Mouse (Mus musculus) stomach, embryonic 16.5 days (tissue): ENCODE measurements around the gene Birc5. TPM values are rescaled to one million over a fixed set of nuclear protein-coding genes. Genes with fewer than 3 reads are reported as not detected.

ENCODE experiments used
- ATAC-seq: fragments of 200-750 bp; cut with Nextera tagmentation; 2 replicates; pipeline ENCODE4 v1.8.0; 2017; ENCODE audit warnings: moderate number of reproducible peaks, moderate TSS enrichment; ENCODE audit not compliant: insufficient read depth, low FRiP score
- H3K27ac ChIP-seq: fragments of 300-500 bp; sonication (generic); 2 replicates; pipeline ENCODE4 v1.5.1; 2014; ENCODE audit warnings: low read length
- H3K27me3 ChIP-seq: fragments of 300-500 bp; sonication (generic); 2 replicates; pipeline ENCODE4 v1.6.1; 2014; ENCODE audit warnings: low read length, control low read depth, mixed read lengths; ENCODE audit not compliant: control insufficient read depth, insufficient read depth
- H3K36me3 ChIP-seq: fragments of 300-500 bp; sonication (generic); 2 replicates; pipeline ENCODE4 v1.6.1; 2014; ENCODE audit warnings: low read length; ENCODE audit not compliant: control insufficient read depth, insufficient read depth
- H3K4me1 ChIP-seq: fragments of 300-500 bp; sonication (generic); 2 replicates; pipeline ENCODE4 v1.6.1; 2014; ENCODE audit warnings: low read length, control low read depth, mixed read lengths; ENCODE audit not compliant: control insufficient read depth, insufficient read depth
- H3K4me2 ChIP-seq: fragments of 300-500 bp; sonication (generic); 2 replicates; pipeline ENCODE4 v1.6.1; 2014; ENCODE audit warnings: low read depth, low read length, mixed read lengths
- H3K4me3 ChIP-seq: fragments of 300-500 bp; sonication (generic); replicated peaks from 2 replicates; pipeline ENCODE4 v1.5.1; 2014; ENCODE audit warnings: mild to moderate bottlenecking, low read length
- H3K9ac ChIP-seq: fragments of 300-500 bp; sonication (generic); 2 replicates; pipeline ENCODE4 v1.6.1; 2014; ENCODE audit warnings: low read length
- H3K9me3 ChIP-seq: fragments of 300-500 bp; sonication (generic); replicated peaks from 2 replicates; pipeline ENCODE4 v1.6.1; 2016; ENCODE audit warnings: low read length, control low read depth; ENCODE audit not compliant: control insufficient read depth
- WGBS: fragments of 180-500 bp; shearing (Covaris S2); extraction: QIAGEN DNeasy Blood & Tissue Kit; methylation state at CpG from one replicate; pipeline ENCODE4 v1.1.7; 2014; 5-methylcytosine and 5-hydroxymethylcytosine counted together
- polyA plus RNA-seq: library from polyadenylated mRNA; unstranded; fragments of >200 nt; fragmentation: Nextera tagmentation; extraction: Ambion mirVana; gene quantifications from 2 replicates; pipeline ENCODE4 v1.2.1, GENCODE M21; 2015

Gene Birc5
- 230 and 247 TPM in 2 replicates for polyA plus RNA-seq

DNA sequence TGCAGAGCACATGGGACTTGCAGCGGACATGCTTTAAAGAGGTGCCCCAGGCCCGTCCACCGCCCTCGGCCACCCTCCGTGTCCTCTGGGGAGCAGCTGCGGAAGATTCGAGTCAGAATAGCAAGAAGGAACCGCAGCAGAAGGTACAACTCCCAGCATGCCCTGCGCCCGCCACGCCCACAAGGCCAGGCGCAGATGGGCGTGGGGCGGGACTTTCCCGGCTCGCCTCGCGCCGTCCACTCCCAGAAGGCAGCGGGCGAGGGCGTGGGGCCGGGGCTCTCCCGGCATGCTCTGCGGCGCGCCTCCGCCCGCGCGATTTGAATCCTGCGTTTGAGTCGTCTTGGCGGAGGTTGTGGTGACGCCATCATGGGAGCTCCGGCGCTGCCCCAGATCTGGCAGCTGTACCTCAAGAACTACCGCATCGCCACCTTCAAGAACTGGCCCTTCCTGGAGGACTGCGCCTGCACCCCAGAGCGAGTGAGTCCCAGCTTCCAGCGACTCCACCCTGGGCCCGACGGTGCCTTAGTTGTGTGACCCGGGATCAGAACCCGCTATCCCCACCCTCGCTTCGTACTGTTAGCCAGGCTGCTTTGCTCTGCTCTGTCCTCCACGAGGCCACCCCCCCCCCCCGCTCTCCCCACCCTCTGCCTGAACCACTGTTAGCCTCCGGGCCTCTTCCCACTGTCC lies at the start of gene Birc5:
Birc5 (plus strand) TSS at position 267 of the 687 bp plus-strand sequence.
- no peaks in the 10 kb centered on the region for H3K27me3 ChIP-seq
- peak within 1 kb of the TSS; percentile 92 for H3K4me2 ChIP-seq
- H3K4me1 ChIP-seq: peaks cover 26% of the 10 kb centered on the region
- H3K4me3 ChIP-seq: peak within 1 kb of the TSS; percentile 64
- H3K27ac ChIP-seq: peak within 1 kb of the TSS; percentile 98
- under 1% methylated on average over 51 of the region's 51 CpGs for WGBS
- peak; percentile 95 for ATAC-seq
- no peaks in the 10 kb centered on the region for H3K9me3 ChIP-seq
- peaks cover 6% of the 10 kb centered on the region; the same call in 1 of the 2 replicates for H3K36me3 ChIP-seq
- peak within 1 kb of the TSS; percentile 90 for H3K9ac ChIP-seq

DNA sequence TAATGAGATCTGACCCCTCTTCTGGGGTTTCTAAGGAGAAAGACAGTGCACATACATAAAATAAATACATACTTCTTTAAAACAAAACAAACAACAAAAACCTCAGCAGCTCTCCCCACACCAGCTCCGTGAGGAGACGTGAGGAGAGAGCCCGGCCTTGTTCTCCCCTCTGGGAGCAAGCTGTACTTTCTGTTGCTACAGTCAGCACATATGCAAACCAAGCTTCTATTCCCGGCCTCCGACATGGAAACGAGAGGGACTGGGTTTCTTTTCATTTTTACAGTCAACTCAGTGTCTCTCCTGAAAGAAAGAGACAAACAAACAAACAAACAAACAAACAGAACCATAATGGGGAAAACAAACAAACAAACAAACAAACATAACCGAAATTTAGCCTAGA lies 49.0 kb upstream of the Birc5 start:
- peaks cover 8% of the 10 kb centered on the region; the same call in 1 of the 2 replicates for H3K4me1 ChIP-seq
- 79% methylated on average over 7 of the region's 7 CpGs for WGBS
- no peaks in the 10 kb centered on the region for H3K9me3 ChIP-seq
- no peak overlapping the region for H3K27ac ChIP-seq
- H3K36me3 ChIP-seq: no peaks in the 10 kb centered on the region
- H3K27me3 ChIP-seq: no peaks in the 10 kb centered on the region
- H3K4me3 ChIP-seq: no peak overlapping the region
- H3K4me2 ChIP-seq: no peak overlapping the region
- ATAC-seq: no peak
- H3K9ac ChIP-seq: no peak overlapping the region

DNA sequence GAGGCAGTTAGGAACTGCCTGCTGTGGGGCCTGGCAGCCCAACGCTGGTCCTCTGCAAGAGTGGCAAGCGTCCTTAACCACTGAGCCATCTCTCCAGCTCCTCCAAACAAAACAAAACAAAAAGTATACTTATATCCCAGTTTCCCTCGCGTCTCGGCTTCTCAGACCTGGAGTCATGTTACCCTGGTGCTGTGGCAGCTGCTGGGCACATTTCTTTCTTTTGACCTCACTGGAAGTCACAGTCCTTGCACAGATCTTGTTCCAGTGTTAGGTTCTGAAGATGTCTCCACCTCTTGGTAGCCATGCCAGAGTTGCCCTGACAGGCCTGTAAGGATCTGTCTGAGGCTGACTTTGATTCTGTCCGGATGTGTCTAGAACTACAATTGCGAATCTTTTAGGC lies 47.4 kb upstream of the Birc5 start:
- Histone ChIP-seq H3K27me3 (no peaks in the 10 kb centered on the region), H3K4me3 (no peak overlapping the region), H3K4me1 (peaks cover 8% of the 10 kb centered on the region; the same call in 1 of the 2 replicates), H3K9ac (no peak overlapping the region), H3K4me2 (no peak overlapping the region), H3K27ac (no peak overlapping the region), H3K9me3 (no peaks in the 10 kb centered on the region), H3K36me3 (no peaks in the 10 kb centered on the region)
- 67% methylated on average over 7 of the region's 7 CpGs for WGBS
- ATAC-seq: no peak

DNA sequence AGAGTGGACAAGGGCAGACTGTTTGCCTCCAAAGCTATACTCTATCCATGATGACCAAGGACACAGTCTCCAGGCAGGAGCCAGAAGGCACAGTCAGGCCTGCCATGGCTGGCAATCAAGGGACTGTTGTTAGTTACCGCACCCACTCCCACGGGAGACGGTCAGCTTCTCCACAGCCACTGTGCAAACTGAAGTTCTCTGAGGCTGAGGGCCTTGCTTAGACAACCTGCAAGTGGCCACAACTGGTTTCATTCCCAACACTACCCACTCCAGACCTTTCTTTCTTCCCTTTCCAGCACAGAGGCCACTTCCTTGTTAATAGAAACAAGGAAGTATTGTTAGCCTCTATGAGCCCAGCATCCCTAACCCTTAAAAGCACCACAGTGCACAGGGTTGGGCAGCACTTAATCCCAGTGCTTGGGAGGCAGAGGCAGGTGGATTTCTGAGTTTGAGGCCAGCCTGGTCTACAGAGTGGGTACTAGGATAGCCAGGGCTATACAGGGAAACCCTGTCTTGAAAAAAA lies 45.8 kb upstream of the Birc5 start:
- no peak overlapping the region for H3K4me3 ChIP-seq
- H3K4me2 ChIP-seq: no peak overlapping the region
- H3K9me3 ChIP-seq: no peaks in the 10 kb centered on the region
- H3K9ac ChIP-seq: no peak overlapping the region
- no peaks in the 10 kb centered on the region for H3K36me3 ChIP-seq
- no peaks in the 10 kb centered on the region for H3K27me3 ChIP-seq
- 82% methylated on average over 3 of the region's 3 CpGs for WGBS
- H3K4me1 ChIP-seq: peaks cover 2% of the 10 kb centered on the region; the same call in 1 of the 2 replicates
- no peak overlapping the region for H3K27ac ChIP-seq
- ATAC-seq: no peak

DNA sequence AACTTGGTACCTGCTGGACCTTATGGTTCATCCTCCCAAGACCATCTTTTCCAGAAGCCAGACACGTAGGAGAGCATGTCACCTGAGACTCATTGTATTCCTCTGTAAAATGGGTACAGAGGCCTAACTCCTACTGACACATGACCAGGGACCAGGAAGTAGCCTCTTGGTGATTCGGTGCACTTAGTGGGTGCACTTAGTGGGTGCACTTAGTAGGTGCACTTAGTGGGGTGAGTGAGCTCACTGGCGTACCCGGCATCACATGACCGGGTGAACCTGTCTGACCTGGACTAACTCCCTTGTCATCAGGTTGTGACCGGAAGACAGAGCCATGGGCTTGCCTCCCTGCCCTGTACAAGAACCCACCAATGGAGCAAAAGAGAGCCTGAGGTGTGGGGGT lies 42.3 kb upstream of the Birc5 start:
- Histone ChIP-seq H3K4me1 (peaks cover 14% of the 10 kb centered on the region), H3K36me3 (no peaks in the 10 kb centered on the region), H3K27me3 (no peaks in the 10 kb centered on the region), H3K4me3 (no peak overlapping the region), H3K4me2 (no peak overlapping the region), H3K27ac (no peak overlapping the region), H3K9me3 (no peaks in the 10 kb centered on the region), H3K9ac (no peak overlapping the region)
- WGBS: 96% methylated on average over 6 of the region's 6 CpGs
- no peak for ATAC-seq

DNA sequence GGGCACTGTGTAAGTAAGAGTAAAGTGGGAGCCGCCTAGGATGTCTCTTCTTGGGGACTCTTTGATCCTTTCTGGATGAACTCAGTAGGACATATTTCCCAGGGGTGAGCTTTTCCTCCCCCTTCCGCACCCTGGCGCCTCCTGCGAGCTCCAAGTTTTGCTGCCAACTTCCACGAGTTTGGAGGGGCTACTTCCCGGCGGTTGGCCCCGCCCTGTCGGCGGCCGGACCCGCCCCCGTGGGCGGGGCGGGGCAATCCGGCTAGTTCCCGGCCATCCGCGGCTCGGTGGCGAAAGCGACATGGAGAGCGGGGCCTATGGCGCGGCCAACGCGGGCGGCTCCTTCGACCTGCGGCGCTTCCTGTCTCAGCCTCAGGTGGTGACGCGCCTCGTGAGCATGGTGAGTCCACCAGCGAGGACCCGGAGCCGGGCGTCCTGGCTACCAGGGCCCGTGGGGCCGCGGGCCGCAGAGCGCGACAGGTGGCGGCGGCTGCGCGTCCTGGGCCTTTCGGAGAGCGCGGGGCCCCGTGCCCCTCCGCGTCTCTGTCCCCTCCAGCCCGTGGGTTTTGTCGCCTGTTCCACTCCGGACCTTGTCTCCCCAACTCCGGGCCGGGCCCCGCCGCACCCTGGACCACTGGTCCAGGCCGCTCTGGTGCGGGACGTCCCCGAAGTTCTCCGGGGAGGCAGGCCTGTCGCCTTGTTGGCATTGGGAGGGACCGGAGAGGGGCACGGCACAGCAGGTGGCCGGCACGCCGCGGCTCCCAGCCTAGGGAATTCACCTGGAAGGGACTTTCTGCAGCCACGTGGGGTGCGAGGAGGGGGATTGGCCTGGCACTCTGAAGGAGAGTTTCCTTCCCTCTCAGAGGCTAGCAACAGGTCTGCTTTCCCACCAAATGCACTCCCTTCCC lies 39.4 kb upstream of the Birc5 start, which contains the start of the genes Gm20708 and Syngr2:
Gm20708 (plus strand) TSS at position 262 of the 905 bp plus-strand sequence.
Syngr2 (plus strand) TSS at position 262 of the 905 bp plus-strand sequence.
- Histone ChIP-seq H3K4me1 (peaks cover 14% of the 10 kb centered on the region), H3K36me3 (peaks cover 8% of the 10 kb centered on the region; the same call in 1 of the 2 replicates), H3K4me2 (peak within 1 kb of the TSS; percentile 97), H3K4me3 (peak within 1 kb of the TSS; percentile 89), H3K27ac (peak within 1 kb of the TSS; percentile 89), H3K9ac (peak within 1 kb of the TSS; percentile 89), H3K27me3 (no peaks in the 10 kb centered on the region), H3K9me3 (no peaks in the 10 kb centered on the region)
- WGBS: under 1% methylated on average over 75 of the region's 75 CpGs
- ATAC-seq: peak; percentile 73

DNA sequence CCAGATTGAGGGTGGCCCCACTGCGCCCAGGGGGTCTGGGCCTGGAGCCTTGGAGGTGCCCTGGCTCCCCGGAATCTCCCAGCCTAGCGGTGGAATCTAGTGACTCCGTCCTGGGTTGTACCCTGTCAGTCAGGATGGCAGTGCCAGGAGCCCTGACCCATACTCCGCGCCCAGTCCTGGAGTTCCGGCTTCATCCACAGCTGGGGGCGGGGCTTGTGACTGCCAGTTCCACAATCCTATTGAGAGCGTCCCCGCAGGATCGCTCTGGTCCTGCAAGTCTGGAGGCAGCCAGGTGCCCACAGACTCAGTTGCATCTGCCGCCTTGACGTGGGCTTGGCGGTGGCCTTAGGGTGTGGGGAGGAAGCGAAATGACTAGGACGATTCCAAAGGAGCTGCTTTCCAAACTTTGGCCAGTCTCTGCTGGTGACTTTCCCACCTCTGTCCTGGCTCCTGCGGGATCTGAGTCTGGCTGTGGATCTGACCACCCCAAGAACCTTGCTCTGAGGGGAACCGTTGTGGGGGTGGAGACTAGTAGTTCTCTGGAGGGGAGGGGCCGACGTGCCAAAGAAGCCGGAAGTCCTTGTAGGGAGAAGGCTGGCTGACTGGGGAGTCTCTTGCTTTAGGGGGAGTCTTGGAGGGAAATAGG lies 38.5 kb upstream of the Birc5 start:
- peak overlapping the region; percentile 97 for H3K4me2 ChIP-seq
- WGBS: under 1% methylated on average over 21 of the region's 21 CpGs
- H3K36me3 ChIP-seq: peaks cover 8% of the 10 kb centered on the region; the same call in 1 of the 2 replicates
- H3K9ac ChIP-seq: peak overlapping the region; percentile 89
- peak; percentile 88 for ATAC-seq
- no peaks in the 10 kb centered on the region for H3K27me3 ChIP-seq
- peak overlapping the region; percentile 89 for H3K27ac ChIP-seq
- peak overlapping the region; percentile 89 for H3K4me3 ChIP-seq
- H3K4me1 ChIP-seq: peaks cover 14% of the 10 kb centered on the region
- no peaks in the 10 kb centered on the region for H3K9me3 ChIP-seq

DNA sequence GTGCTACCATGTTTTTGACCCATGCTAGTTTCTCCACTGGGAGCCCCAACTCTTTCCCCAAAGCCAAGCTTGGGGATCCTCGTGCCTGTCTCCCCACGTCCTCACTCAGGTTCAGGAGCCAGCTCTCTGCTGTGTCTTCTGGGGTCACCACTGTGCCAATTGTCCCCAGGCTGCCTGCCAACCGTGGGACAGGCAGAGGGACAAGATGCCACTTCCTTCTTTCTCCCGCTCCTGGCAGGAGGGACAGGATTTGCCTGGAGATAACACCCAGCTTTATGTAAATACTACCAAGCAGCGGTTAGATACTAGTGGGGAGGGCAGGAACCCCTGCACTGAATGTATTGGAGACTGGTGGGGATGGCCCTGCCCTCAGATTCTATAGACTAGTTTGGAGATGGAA lies 35.2 kb upstream of the Birc5 start:
- Histone ChIP-seq H3K36me3 (peaks cover 14% of the 10 kb centered on the region; the same call in 1 of the 2 replicates), H3K4me2 (no peak overlapping the region), H3K4me3 (no peak overlapping the region), H3K9me3 (no peaks in the 10 kb centered on the region), H3K4me1 (peaks cover 14% of the 10 kb centered on the region), H3K27ac (no peak overlapping the region), H3K9ac (no peak overlapping the region), H3K27me3 (no peaks in the 10 kb centered on the region)
- WGBS: 56% methylated on average over 5 of the region's 5 CpGs
- ATAC-seq: no peak
